Mouse (Mus musculus): ENCODE data around the gene Prss16.

DNA sequence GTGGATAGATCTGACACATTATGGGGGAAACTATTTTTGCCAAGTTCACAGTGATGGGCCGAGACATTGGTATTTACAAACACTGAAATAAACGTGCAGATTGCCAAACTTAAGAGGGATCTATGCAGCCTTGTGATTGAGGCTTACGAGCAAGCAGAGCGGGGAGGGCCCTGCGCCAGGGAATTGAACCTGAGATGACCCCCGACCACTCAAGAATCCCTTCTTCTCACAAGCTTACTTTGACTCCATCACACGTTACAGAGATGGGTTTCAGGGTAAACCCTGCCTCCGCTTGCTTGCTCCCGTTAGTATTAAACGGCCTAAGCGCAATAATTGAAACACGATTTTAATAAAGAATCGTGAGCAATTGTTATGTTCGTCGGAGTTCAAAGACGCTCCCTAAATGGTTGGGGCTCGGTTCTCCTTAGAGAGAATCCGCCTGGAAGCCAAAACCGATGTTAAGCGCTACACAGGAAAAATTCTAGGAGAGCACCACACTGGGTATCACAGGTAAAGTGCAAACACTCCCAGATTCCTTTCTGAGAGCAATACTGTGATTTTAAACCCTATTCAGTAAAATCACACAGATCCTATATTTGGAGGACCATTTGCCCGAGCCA is 12.2 kb downstream of the Prss16 start:
- TF ChIP-seq POLR2A (IDR thresholded peaks at IDR 0.05; ENCODE audit: low read depth, low read length), result no peak
- no peak for TF ChIP-seq CTCF (IDR thresholded peaks at IDR 0.05; ENCODE audit: borderline replicate concordance, insufficient read depth, low read length)
